Mouse (Mus musculus) limb, embryonic 10.5 days (tissue): ENCODE results near the gene Camk2b. TPM values are rescaled to one million over a fixed set of nuclear protein-coding genes. Genes with fewer than 3 reads are reported as not detected.

Experiments used
- DNase-seq: peaks from one replicate; pipeline ENCODE4 v3.0.0-alpha.2; 2017; ENCODE audit warnings: low spot score
- H3K27ac ChIP-seq: fragments of 300-500 bp; sonication (generic); 2 replicates; pipeline ENCODE4 v1.5.1; 2016; ENCODE audit warnings: mild to moderate bottlenecking
- H3K27me3 ChIP-seq: fragments of 300-500 bp; sonication (generic); 2 replicates; pipeline ENCODE4 v1.6.1; 2016; ENCODE audit warnings: low read depth, mild to moderate bottlenecking; ENCODE audit not compliant: poor library complexity, severe bottlenecking
- H3K36me3 ChIP-seq: fragments of 300-500 bp; sonication (generic); 2 replicates; pipeline ENCODE4 v1.6.1; 2016; ENCODE audit warnings: mild to moderate bottlenecking, moderate library complexity
- H3K4me1 ChIP-seq: fragments of 300-500 bp; sonication (generic); 2 replicates; pipeline ENCODE4 v1.6.1; 2016
- H3K4me3 ChIP-seq: fragments of 300-500 bp; sonication (generic); 2 replicates; pipeline ENCODE4 v1.5.1; 2016; ENCODE audit warnings: mild to moderate bottlenecking, moderate library complexity
- H3K9me3 ChIP-seq: fragments of 300-500 bp; sonication (generic); replicated peaks from 2 replicates; pipeline ENCODE4 v1.6.1; 2016; ENCODE audit warnings: mild to moderate bottlenecking
- whole genome bisulfite sequencing: fragments of 180-500 bp; shearing (Covaris S2); methylation state at CpG from one replicate; pipeline ENCODE4 v1.1.7; 2016; 5-methylcytosine and 5-hydroxymethylcytosine counted together
- polyA plus RNA-seq: library from polyadenylated mRNA; unstranded; fragments of >200 nt; fragmentation: Nextera tagmentation; extraction: Ambion mirVana; gene quantifications from 2 replicates; pipeline ENCODE4 v1.2.1, GENCODE M21; 2016

Camk2b gene
- polyA plus RNA-seq, 1 experiment from 2014 or later: 0.68 TPM

- H3K9me3 ChIP-seq: no peaks in the 10 kb centered on the region
- H3K4me3 ChIP-seq: peak overlapping the region; percentile 60
- DNase-seq: peak; percentile 57
- H3K27me3 ChIP-seq: peaks cover 87% of the 10 kb centered on the region
- no peaks in the 10 kb centered on the region for H3K36me3 ChIP-seq
- WGBS: 1% methylated on average over 55 of the region's 55 CpGs
- H3K27ac ChIP-seq: no peak overlapping the region
- peaks cover 20% of the 10 kb centered on the region for H3K4me1 ChIP-seq
Measured at GRCm38 (mm10) chr11:6065046-6065521, 1.1 kb downstream of the Camk2b start.

- Histone ChIP-seq H3K4me3 (peak overlapping the region; percentile 60), H3K27ac (no peak overlapping the region), H3K36me3 (no peaks in the 10 kb centered on the region), H3K4me1 (peaks cover 20% of the 10 kb centered on the region), H3K9me3 (no peaks in the 10 kb centered on the region), H3K27me3 (peaks cover 81% of the 10 kb centered on the region)
- no peak for DNase-seq
- 8% methylated on average over 30 of the region's 30 CpGs for WGBS
Measured at GRCm38 (mm10) chr11:6064215-6065045, 1.7 kb downstream of the Camk2b start.

GRCm38 (mm10) chr11:6063501-6064214 lies 2.5 kb downstream of the Camk2b start:
- WGBS: 52% methylated on average over 17 of the region's 17 CpGs
- Histone ChIP-seq H3K36me3 (no peaks in the 10 kb centered on the region), H3K9me3 (no peaks in the 10 kb centered on the region), H3K27me3 (peaks cover 81% of the 10 kb centered on the region), H3K4me1 (peaks cover 20% of the 10 kb centered on the region), H3K4me3 (no peak overlapping the region), H3K27ac (no peak overlapping the region)
- DNase-seq: no peak

- no peak for DNase-seq
- H3K9me3 ChIP-seq: no peaks in the 10 kb centered on the region
- WGBS: 81% methylated on average over 7 of the region's 7 CpGs
- H3K27me3 ChIP-seq: peaks cover 76% of the 10 kb centered on the region
- H3K4me1 ChIP-seq: peaks cover 16% of the 10 kb centered on the region
- H3K27ac ChIP-seq: no peak overlapping the region
- no peak overlapping the region for H3K4me3 ChIP-seq
- H3K36me3 ChIP-seq: no peaks in the 10 kb centered on the region
Measured at GRCm38 (mm10) chr11:6063065-6063464, 3.1 kb downstream of the Camk2b start.

- Histone ChIP-seq H3K36me3 (no peaks in the 10 kb centered on the region), H3K4me1 (peaks cover 14% of the 10 kb centered on the region), H3K27ac (no peak overlapping the region), H3K4me3 (no peak overlapping the region), H3K27me3 (peaks cover 69% of the 10 kb centered on the region), H3K9me3 (no peaks in the 10 kb centered on the region)
- 89% methylated on average over 11 of the region's 11 CpGs for WGBS
- DNase-seq: no peak
Measured at GRCm38 (mm10) chr11:6062329-6062728, 3.8 kb downstream of the Camk2b start.

- peaks cover 64% of the 10 kb centered on the region for H3K27me3 ChIP-seq
- DNase-seq: no peak
- no peak overlapping the region for H3K4me3 ChIP-seq
- 84% methylated on average over 5 of the region's 5 CpGs for WGBS
- no peak overlapping the region for H3K27ac ChIP-seq
- H3K36me3 ChIP-seq: no peaks in the 10 kb centered on the region
- peaks cover 14% of the 10 kb centered on the region for H3K4me1 ChIP-seq
- H3K9me3 ChIP-seq: no peaks in the 10 kb centered on the region
Measured at GRCm38 (mm10) chr11:6061891-6062290, 4.3 kb downstream of the Camk2b start.

- Histone ChIP-seq H3K27me3 (peaks cover 37% of the 10 kb centered on the region), H3K9me3 (no peaks in the 10 kb centered on the region), H3K4me1 (no peaks in the 10 kb centered on the region), H3K4me3 (no peak overlapping the region), H3K36me3 (no peaks in the 10 kb centered on the region), H3K27ac (no peak overlapping the region)
- WGBS: 94% methylated on average over 10 of the region's 10 CpGs
- no peak for DNase-seq
Measured at GRCm38 (mm10) chr11:6059162-6059561, 7.0 kb downstream of the Camk2b start.

GRCm38 (mm10) chr11:6053386-6053785 lies 12.8 kb downstream of the Camk2b start:
- Histone ChIP-seq H3K4me3 (no peak overlapping the region), H3K27me3 (no peaks in the 10 kb centered on the region), H3K27ac (no peak overlapping the region), H3K9me3 (no peaks in the 10 kb centered on the region), H3K36me3 (no peaks in the 10 kb centered on the region), H3K4me1 (no peaks in the 10 kb centered on the region)
- 86% methylated on average over 8 of the region's 8 CpGs for WGBS
- no peak for DNase-seq

GRCm38 (mm10) chr11:6050066-6050560 lies 16.0 kb downstream of the Camk2b start:
- DNase-seq: no peak
- 81% methylated on average over 4 of the region's 4 CpGs for WGBS
- Histone ChIP-seq H3K4me3 (no peak overlapping the region), H3K9me3 (no peaks in the 10 kb centered on the region), H3K36me3 (no peaks in the 10 kb centered on the region), H3K4me1 (no peaks in the 10 kb centered on the region), H3K27me3 (no peaks in the 10 kb centered on the region), H3K27ac (no peak overlapping the region)

GRCm38 (mm10) chr11:6048208-6048607 lies 18.0 kb downstream of the Camk2b start:
- no peak overlapping the region for H3K27ac ChIP-seq
- no peaks in the 10 kb centered on the region for H3K4me1 ChIP-seq
- DNase-seq: no peak
- H3K4me3 ChIP-seq: no peak overlapping the region
- H3K9me3 ChIP-seq: no peaks in the 10 kb centered on the region
- H3K36me3 ChIP-seq: no peaks in the 10 kb centered on the region
- 90% methylated on average over 9 of the region's 9 CpGs for WGBS
- no peaks in the 10 kb centered on the region for H3K27me3 ChIP-seq

- Histone ChIP-seq H3K27ac (no peak overlapping the region), H3K9me3 (no peaks in the 10 kb centered on the region)
Measured at GRCm38 (mm10) chr11:6038929-6039328, 27.2 kb downstream of the Camk2b start.

GRCm38 (mm10) chr11:6037686-6038085 lies 28.5 kb downstream of the Camk2b start:
- H3K27ac ChIP-seq: no peak overlapping the region
- no peaks in the 10 kb centered on the region for H3K36me3 ChIP-seq
- no peak for DNase-seq
- no peaks in the 10 kb centered on the region for H3K27me3 ChIP-seq
- no peaks in the 10 kb centered on the region for H3K9me3 ChIP-seq
- no peak overlapping the region for H3K4me3 ChIP-seq
- 96% methylated on average over 7 of the region's 7 CpGs for WGBS
- H3K4me1 ChIP-seq: no peaks in the 10 kb centered on the region

More at GRCm38 (mm10) chr11:6038929-6039328, 27.2 kb downstream of the Camk2b start:
- no peak for DNase-seq
- 80% methylated on average over 7 of the region's 7 CpGs for WGBS
- Histone ChIP-seq H3K4me3 (no peak overlapping the region), H3K36me3 (no peaks in the 10 kb centered on the region), H3K27me3 (no peaks in the 10 kb centered on the region), H3K4me1 (no peaks in the 10 kb centered on the region)

- H3K4me3 ChIP-seq: no peak overlapping the region
- no peaks in the 10 kb centered on the region for H3K36me3 ChIP-seq
- H3K9me3 ChIP-seq: no peaks in the 10 kb centered on the region
- no peaks in the 10 kb centered on the region for H3K4me1 ChIP-seq
- no peaks in the 10 kb centered on the region for H3K27me3 ChIP-seq
- no peak overlapping the region for H3K27ac ChIP-seq
- DNase-seq: no peak
- 90% methylated on average over 7 of the region's 7 CpGs for WGBS
Measured at GRCm38 (mm10) chr11:6037198-6037597, 29.0 kb downstream of the Camk2b start.
